Mouse (Mus musculus): Measurements from ENCODE around the gene Car11.

- no peak for TF ChIP-seq GATA1 (IDR thresholded peaks at IDR 0.05; ENCODE audit: borderline replicate concordance, low read length)
- no peak for TF ChIP-seq FLI1 (IDR thresholded peaks at IDR 0.05; ENCODE audit: low read length)
Observed at GRCm38 (mm10) chr7:45730727-45731431, 31.2 kb downstream of the Car11 start.

All from megakaryocyte, embryonic 14.5 days (primary cell).